Mouse (Mus musculus) limb, embryonic 11.5 days (tissue): ENCODE data around the gene Agap1. TPM values are rescaled to one million over a fixed set of nuclear protein-coding genes. Genes with fewer than 3 reads are reported as not detected.

Experiments used
- ATAC-seq: fragments of 200-750 bp; cut with Nextera tagmentation; 2 replicates; pipeline ENCODE4 v1.8.0; 2017; ENCODE audit warnings: low read depth; ENCODE audit not compliant: insufficient number of reproducible peaks, low FRiP score, low TSS enrichment
- DNase-seq: peaks from one replicate; pipeline ENCODE4 v3.0.0-alpha.2; 2015; ENCODE audit warnings: low spot score
- H3K27ac ChIP-seq: fragments of 300-500 bp; sonication (generic); replicated peaks from 2 replicates; pipeline ENCODE4 v1.5.1; 2014; ENCODE audit warnings: low read depth, mild to moderate bottlenecking, low read length
- H3K27me3 ChIP-seq: fragments of 300-500 bp; sonication (generic); 2 replicates; pipeline ENCODE4 v1.6.1; 2014; ENCODE audit warnings: mild to moderate bottlenecking, low read length, mixed read lengths; ENCODE audit not compliant: control insufficient read depth, insufficient read depth
- H3K36me3 ChIP-seq: fragments of 300-500 bp; sonication (generic); 2 replicates; pipeline ENCODE4 v1.6.1; 2014; ENCODE audit warnings: mild to moderate bottlenecking, low read length, moderate library complexity, mixed read lengths; ENCODE audit not compliant: control insufficient read depth, insufficient read depth
- H3K4me1 ChIP-seq: fragments of 300-500 bp; sonication (generic); 2 replicates; pipeline ENCODE4 v1.6.1; 2014; ENCODE audit warnings: low read length, mixed read lengths; ENCODE audit not compliant: control insufficient read depth, insufficient read depth
- H3K4me2 ChIP-seq: fragments of 300-500 bp; sonication (generic); 2 replicates; pipeline ENCODE4 v1.6.1; 2014; ENCODE audit warnings: low read depth, mild to moderate bottlenecking, moderate library complexity; ENCODE audit not compliant: severe bottlenecking
- H3K4me3 ChIP-seq: fragments of 300-500 bp; sonication (generic); 2 replicates; pipeline ENCODE4 v1.5.1; 2014; ENCODE audit warnings: low read depth, low read length
- H3K9ac ChIP-seq: fragments of 300-500 bp; sonication (generic); 2 replicates; pipeline ENCODE4 v1.6.1; 2014; ENCODE audit warnings: mild to moderate bottlenecking, low read length
- H3K9me3 ChIP-seq: fragments of 300-500 bp; sonication (generic); 2 replicates; pipeline ENCODE4 v1.6.1; 2016; ENCODE audit warnings: low read length; ENCODE audit not compliant: control insufficient read depth
- WGBS: fragments of 180-500 bp; shearing (Covaris S2); extraction: QIAGEN DNeasy Blood & Tissue Kit; methylation state at CpG from one replicate; pipeline ENCODE4 v1.1.7; 2014; 5-methylcytosine and 5-hydroxymethylcytosine counted together
- polyA plus RNA-seq: library from polyadenylated mRNA; unstranded; fragments of >200 nt; fragmentation: Nextera tagmentation; extraction: Ambion mirVana; gene quantifications from 2 replicates; pipeline ENCODE4 v1.2.1, GENCODE M21; 2014

The Agap1 gene
- polyA plus RNA-seq, 1 experiment from 2014 or later, result 14.0 TPM

- H3K27me3 ChIP-seq, result no peaks in the 10 kb centered on the region
- H3K9me3 ChIP-seq, result no peaks in the 10 kb centered on the region
- no peaks in the 10 kb centered on the region for H3K4me1 ChIP-seq
- no peak overlapping the region for H3K4me3 ChIP-seq
- H3K27ac ChIP-seq, result no peak overlapping the region
- no peak for DNase-seq
- WGBS, result 89% methylated on average over 6 of the region's 6 CpGs
- no peak overlapping the region for H3K9ac ChIP-seq
- ATAC-seq, result no peak
- H3K4me2 ChIP-seq, result no peak overlapping the region
- H3K36me3 ChIP-seq, result no peaks in the 10 kb centered on the region
Measured at GRCm38 (mm10) chr1:89424563-89424962, 30.0 kb upstream of the Agap1 start.

DNA sequence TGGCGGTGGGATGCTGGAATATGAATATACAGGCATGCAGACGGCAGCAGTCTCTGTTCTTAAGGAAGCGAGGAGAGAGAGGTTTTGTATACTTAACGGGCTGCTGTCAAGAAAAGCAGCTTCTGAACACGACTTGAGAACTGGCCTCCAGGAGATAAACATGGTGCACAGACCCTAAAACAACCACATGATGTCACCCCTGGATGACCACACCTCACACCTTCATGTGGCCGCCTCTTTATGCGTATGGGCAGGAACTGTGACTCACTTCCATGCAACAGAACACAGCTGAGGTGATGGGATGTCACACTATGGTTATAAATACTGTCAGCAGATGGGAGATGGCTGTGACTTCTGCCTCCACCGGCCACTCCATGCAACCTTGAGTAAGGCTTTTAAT is 28.5 kb upstream of the Agap1 start:
- DNase-seq (no peak), ATAC-seq (no peak)
- H3K4me3 ChIP-seq, result no peak overlapping the region
- WGBS, result 76% methylated on average over 8 of the region's 8 CpGs
- no peak overlapping the region for H3K4me2 ChIP-seq
- H3K4me1 ChIP-seq, result no peaks in the 10 kb centered on the region
- no peaks in the 10 kb centered on the region for H3K9me3 ChIP-seq
- H3K27me3 ChIP-seq, result no peaks in the 10 kb centered on the region
- H3K36me3 ChIP-seq, result no peaks in the 10 kb centered on the region
- no peak overlapping the region for H3K9ac ChIP-seq
- H3K27ac ChIP-seq, result no peak overlapping the region

DNA sequence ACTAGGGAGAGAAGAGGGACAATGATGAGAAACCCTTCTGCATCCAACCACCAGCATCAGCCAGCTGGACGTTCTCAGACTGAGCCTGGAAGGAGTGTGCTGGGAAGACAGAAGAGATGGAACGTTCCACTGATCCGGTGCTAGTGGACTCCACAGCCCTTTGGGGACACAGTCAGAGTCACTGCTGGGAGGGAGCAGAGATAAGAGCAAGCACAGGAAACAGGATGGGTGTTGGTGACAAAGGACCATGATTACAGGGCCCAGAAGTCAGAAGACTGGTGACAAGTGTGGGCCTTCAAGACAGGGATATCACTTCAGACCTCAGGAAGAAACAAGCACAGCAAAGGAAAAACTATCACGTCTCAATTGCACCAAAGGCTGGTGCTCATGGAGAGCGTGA is 25.9 kb upstream of the Agap1 start:
- Histone ChIP-seq H3K4me1 (no peaks in the 10 kb centered on the region), H3K27ac (no peak overlapping the region), H3K36me3 (no peaks in the 10 kb centered on the region), H3K4me2 (no peak overlapping the region), H3K9ac (no peak overlapping the region), H3K4me3 (no peak overlapping the region), H3K9me3 (no peaks in the 10 kb centered on the region), H3K27me3 (no peaks in the 10 kb centered on the region)
- DNase-seq (no peak), ATAC-seq (no peak)
- 84% methylated on average over 5 of the region's 5 CpGs for WGBS

DNA sequence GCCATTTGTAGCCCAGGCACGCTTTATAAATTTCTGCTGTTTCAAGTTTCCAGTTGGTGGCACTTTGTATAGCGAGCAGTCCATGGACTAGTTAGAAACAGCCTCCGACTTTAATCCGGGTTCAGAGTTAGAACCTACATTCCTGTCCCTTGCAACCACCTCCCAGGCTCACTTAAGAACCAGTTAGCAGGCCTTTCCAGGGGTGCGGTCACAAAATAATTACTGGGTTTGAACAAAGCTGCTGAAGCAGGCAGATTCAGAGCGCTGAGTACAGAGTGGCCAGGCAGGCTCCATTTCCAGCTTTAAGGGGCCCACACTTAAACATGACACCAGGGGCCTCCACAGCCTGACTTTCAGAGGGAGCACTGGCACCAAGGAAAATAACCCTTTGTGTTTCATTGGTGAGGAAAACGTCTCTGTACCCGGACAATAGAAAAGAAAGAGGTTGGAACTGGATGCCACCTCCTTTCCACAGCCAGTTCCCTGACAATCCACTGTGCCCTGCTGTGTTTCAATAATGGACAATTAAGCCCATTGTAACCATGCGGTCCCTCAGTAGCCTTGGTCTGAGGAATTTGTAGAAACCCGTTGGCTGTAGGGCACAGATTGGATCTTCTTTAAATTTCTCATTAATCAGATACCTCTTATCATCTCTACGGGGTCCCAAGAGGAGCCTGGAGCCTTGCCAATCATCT is 24.5 kb upstream of the Agap1 start:
- Histone ChIP-seq H3K4me3 (no peak overlapping the region), H3K36me3 (no peaks in the 10 kb centered on the region), H3K27me3 (no peaks in the 10 kb centered on the region), H3K27ac (no peak overlapping the region), H3K9ac (no peak overlapping the region), H3K9me3 (no peaks in the 10 kb centered on the region), H3K4me1 (no peaks in the 10 kb centered on the region), H3K4me2 (no peak overlapping the region)
- ATAC-seq (no peak), DNase-seq (no peak)
- 89% methylated on average over 11 of the region's 11 CpGs for WGBS

- Histone ChIP-seq H3K9me3 (no peaks in the 10 kb centered on the region), H3K9ac (no peak overlapping the region), H3K4me1 (no peaks in the 10 kb centered on the region), H3K4me3 (no peak overlapping the region), H3K27ac (no peak overlapping the region), H3K36me3 (no peaks in the 10 kb centered on the region), H3K4me2 (no peak overlapping the region), H3K27me3 (no peaks in the 10 kb centered on the region)
- 69% methylated on average over 6 of the region's 6 CpGs for WGBS
- DNase-seq (no peak), ATAC-seq (no peak)
Measured at GRCm38 (mm10) chr1:89439351-89439750, 15.3 kb upstream of the Agap1 start.

DNA sequence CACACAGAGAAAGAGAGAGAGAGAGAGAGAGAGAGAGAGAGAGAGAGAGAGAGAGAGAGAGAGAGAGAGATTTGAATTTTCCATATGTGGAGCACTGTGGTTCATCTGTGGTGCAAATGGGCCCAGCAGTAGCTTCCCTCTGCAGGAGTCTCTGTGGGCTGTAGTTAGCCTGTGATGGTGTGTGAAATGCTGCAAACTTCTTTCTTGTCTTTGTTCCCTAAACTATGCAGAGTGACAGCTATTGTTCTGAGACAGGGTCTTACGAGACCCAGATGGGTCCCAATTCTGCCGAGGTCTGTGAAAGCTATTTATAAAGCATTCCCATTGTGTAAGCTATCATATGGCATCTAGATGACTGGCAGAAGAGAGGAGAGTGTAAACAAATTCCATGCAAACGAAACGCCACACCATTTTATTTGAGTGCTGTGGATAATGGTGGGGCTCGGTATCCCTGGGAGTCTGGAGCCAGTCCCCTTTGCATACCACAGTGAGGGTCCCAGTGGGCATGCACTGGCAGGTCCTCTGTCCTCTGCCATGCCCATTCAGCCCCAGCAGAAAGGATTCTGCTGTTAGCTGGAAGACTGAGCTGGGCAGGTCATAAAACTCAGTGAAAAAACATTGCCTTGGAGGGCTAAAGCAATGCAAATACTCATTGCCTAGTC is 13.2 kb upstream of the Agap1 start:
- H3K36me3 ChIP-seq, result no peaks in the 10 kb centered on the region
- H3K4me1 ChIP-seq, result no peaks in the 10 kb centered on the region
- H3K4me2 ChIP-seq, result no peak overlapping the region
- H3K27ac ChIP-seq, result no peak overlapping the region
- 37% methylated on average over 5 of the region's 5 CpGs for WGBS
- no peak for ATAC-seq
- no peaks in the 10 kb centered on the region for H3K27me3 ChIP-seq
- H3K9ac ChIP-seq, result no peak overlapping the region
- H3K4me3 ChIP-seq, result no peak overlapping the region
- DNase-seq, result no peak
- H3K9me3 ChIP-seq, result no peaks in the 10 kb centered on the region

DNA sequence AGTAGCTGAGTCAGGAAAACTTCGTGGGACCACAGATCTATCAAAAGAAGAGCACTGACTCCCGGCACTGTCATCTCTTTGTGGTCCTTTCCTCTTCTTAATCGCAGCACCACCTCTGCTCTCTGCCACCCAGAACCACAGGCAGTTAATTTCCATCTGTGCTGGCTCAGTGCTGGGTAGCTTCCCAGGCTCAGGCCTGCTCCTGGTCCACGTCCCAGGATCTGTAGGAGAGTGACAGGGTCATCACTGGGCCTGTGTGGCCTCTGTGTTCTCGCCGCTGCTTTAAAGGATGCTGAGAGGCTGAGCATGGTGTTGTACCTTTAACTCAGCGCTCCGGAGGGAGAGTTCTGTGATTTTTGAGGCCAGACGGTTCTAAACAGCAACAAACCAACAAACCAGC is 11.1 kb upstream of the Agap1 start:
- H3K4me2 ChIP-seq, result no peak overlapping the region
- no peak overlapping the region for H3K27ac ChIP-seq
- no peak overlapping the region for H3K9ac ChIP-seq
- H3K4me1 ChIP-seq, result no peaks in the 10 kb centered on the region
- no peaks in the 10 kb centered on the region for H3K27me3 ChIP-seq
- no peak overlapping the region for H3K4me3 ChIP-seq
- ATAC-seq, result no peak
- no peak for DNase-seq
- 68% methylated on average over 9 of the region's 9 CpGs for WGBS
- no peaks in the 10 kb centered on the region for H3K9me3 ChIP-seq
- H3K36me3 ChIP-seq, result no peaks in the 10 kb centered on the region

DNA sequence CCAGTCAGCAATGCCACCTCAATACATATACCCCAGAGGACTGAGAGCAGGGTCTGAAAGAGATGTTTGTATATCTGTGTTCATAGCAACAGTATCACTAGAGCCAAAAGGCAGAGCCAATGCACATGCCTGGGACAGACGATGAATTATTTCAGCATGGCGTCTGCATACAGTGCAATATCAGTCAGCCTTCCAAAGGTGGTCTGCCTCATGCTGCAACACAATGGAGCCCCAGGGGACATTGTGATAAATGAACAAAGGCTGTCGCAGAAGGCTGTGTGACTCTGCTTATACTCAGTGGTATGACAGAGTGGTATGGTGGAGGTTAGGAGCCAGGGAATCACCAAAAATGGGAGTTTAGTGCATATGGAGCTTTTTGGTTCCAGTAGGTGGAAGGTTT is 10.6 kb upstream of the Agap1 start:
- Histone ChIP-seq H3K4me1 (no peaks in the 10 kb centered on the region), H3K36me3 (no peaks in the 10 kb centered on the region), H3K9ac (no peak overlapping the region), H3K27ac (no peak overlapping the region), H3K9me3 (no peaks in the 10 kb centered on the region), H3K4me3 (no peak overlapping the region), H3K27me3 (no peaks in the 10 kb centered on the region), H3K4me2 (no peak overlapping the region)
- whole genome bisulfite sequencing, result 85% methylated on average over 3 of the region's 3 CpGs
- no peak for DNase-seq
- no peak for ATAC-seq

- Histone ChIP-seq H3K9me3 (no peaks in the 10 kb centered on the region), H3K9ac (no peak overlapping the region), H3K4me2 (no peak overlapping the region), H3K27ac (no peak overlapping the region), H3K27me3 (no peaks in the 10 kb centered on the region), H3K4me3 (no peak overlapping the region), H3K4me1 (peaks cover 5% of the 10 kb centered on the region; the same call in 1 of the 2 replicates), H3K36me3 (no peaks in the 10 kb centered on the region)
- DNase-seq (no peak), ATAC-seq (no peak)
- WGBS, result 79% methylated on average over 7 of the region's 7 CpGs
Measured at GRCm38 (mm10) chr1:89450139-89450538, 4.5 kb upstream of the Agap1 start.
